Mouse (Mus musculus): ENCODE measurements around the gene Gm21958. TPM values are rescaled to one million over a fixed set of nuclear protein-coding genes. Genes with fewer than 3 reads are reported as not detected.
"Not testable (repeated sequence)": the region's sequence is repeated elsewhere in the genome, so short reads cannot be mapped to it uniquely, and the experiment has no call there.

The Gm21958 gene
- polyA plus RNA-seq, 1 experiment = not detected

DNA sequence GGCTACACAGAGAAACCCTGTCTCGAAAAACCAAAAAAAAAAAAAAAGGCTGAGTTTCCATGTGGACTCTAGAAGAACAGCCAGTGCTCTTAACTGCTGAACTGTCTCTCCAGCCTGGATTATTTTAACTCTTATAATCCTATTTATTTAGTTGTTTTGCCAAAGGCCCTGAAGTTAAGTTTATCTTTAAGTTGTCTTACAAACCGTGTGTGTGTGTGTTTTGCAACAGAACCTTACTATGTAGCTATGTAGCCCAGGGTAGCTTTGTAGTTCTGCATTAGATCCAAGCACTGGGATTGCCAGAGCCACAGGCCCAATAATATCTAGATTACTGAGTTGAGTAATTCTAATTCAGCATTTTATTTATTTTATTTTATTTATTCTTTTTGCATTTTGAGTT, 11.2 kb upstream of the Gm21958 start:
- WGBS = 81% methylated on average over 2 of the region's 2 CpGs
- no peak for DNase-seq (ENCODE audit: low read depth, low spot score)

DNA sequence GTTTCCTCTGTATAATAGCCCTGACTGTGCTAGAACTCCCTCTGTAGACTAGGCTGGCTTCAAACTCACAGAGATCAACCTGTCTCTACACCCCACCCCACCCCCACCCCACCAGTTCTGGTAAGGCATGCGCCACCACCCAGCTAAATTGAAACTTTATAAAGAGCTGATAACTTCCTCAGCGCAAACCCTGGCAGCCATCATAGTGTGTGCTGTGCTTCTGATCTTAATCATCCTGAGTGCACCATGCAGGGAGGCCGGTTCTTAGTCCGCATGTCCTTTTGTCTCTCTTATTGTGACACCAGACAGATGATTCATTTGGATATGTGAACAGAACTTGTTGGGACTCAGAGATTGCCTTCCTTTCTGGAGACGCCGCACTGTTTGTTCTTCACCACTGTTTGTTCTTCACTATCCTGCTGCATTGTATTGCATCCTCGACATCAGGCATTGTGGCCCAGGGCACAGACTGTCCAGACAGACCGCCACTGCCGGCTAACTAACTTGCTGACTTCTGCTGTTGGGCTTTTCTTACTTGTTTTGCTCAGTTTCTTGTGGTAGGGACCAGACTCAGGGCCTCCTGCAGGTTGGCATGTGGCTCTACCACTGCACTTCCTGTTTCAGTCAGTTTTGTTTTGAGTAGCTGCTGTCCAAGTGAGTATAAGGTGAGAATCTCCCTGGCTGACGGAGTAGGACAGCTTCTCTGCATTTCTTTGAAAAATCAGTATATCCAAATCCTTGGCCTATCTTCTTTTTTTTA, 9.8 kb upstream of the Gm21958 start:
- WGBS = 84% methylated on average over 10 of the region's 10 CpGs
- DNase-seq (ENCODE audit: low read depth, low spot score) = no peak

- WGBS = 80% methylated on average over 3 of the region's 3 CpGs
- no peak for DNase-seq (ENCODE audit: low read depth, low spot score)
Observed at GRCm38 (mm10) chr3:54718947-54719346, 4.8 kb upstream of the Gm21958 start.

GRCm38 (mm10) chr3:54717348-54717747, 3.2 kb upstream of the Gm21958 start:
- DNase-seq (ENCODE audit: low read depth, low spot score) = no peak
- 83% methylated on average over 6 of the region's 6 CpGs for WGBS

- DNase-seq (ENCODE audit: low read depth, low spot score) = no peak
- 78% methylated on average over 6 of the region's 6 CpGs for WGBS
Observed at GRCm38 (mm10) chr3:54715461-54715860, 1.3 kb upstream of the Gm21958 start.

- DNase-seq (ENCODE audit: low read depth, low spot score) = no peak
- WGBS = 80% methylated on average over 9 of the region's 9 CpGs
Observed at GRCm38 (mm10) chr3:54708972-54709371, 5.2 kb downstream of the Gm21958 start.

GRCm38 (mm10) chr3:54704106-54704505, 10.0 kb downstream of the Gm21958 start:
- 86% methylated on average over 8 of the region's 8 CpGs for WGBS
- not testable (repeated sequence) for DNase-seq (ENCODE audit: low read depth, low spot score)

GRCm38 (mm10) chr3:54699759-54700301, 14.3 kb downstream of the Gm21958 start:
- DNase-seq (ENCODE audit: low read depth, low spot score) = no peak
- 64% methylated on average over 5 of the region's 5 CpGs for WGBS

DNA sequence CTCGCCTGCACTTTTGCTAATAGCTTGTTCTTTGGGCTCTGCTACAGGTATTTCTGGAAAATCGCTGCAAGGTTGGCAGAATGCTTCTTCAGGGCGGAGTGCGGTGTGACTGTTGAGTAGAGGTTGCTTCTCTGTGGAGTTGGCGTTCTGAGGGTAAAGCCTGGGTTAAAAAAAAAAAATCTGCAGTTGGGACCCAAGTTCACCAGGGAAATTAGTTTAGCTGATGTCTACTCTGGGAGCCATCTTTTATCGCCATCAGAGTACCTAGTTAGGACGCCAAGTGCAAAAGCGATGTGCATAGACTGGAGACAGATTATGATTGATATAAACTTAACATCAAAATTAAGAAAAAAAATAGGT, 21.1 kb downstream of the Gm21958 start:
- no peak for DNase-seq (ENCODE audit: low read depth, low spot score)
- WGBS = 1% methylated on average over 8 of the region's 8 CpGs

GRCm38 (mm10) chr3:54692202-54693055, 21.7 kb downstream of the Gm21958 start, which contains the start of gene Supt20:
Gene Supt20, plus strand, starts transcription at chr3:54692807.
- 1% methylated on average over 65 of the region's 65 CpGs for WGBS
- peak; percentile 87 for DNase-seq (ENCODE audit: low read depth, low spot score)

DNA sequence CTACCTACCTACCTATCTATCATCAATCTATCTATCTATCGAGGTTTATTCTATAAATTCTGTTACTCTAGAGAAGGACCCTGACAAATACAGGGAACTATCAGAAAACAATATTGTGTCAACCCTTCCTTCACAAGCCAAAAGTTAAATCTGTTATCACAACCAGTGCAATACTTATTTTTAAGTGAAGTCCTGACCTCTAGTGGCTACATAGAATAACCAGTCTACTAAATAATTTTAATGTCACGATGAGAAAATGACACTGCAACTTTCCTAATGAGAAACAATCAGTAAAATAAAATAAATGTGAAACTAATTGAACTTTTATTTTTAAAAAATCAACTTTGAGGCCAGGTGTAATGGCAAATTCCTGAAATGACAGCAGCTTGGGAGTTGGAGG, 25.1 kb downstream of the Gm21958 start:
- DNase-seq (ENCODE audit: low read depth, low spot score) = no peak
- 27% methylated on average over 2 of the region's 2 CpGs for WGBS

DNA sequence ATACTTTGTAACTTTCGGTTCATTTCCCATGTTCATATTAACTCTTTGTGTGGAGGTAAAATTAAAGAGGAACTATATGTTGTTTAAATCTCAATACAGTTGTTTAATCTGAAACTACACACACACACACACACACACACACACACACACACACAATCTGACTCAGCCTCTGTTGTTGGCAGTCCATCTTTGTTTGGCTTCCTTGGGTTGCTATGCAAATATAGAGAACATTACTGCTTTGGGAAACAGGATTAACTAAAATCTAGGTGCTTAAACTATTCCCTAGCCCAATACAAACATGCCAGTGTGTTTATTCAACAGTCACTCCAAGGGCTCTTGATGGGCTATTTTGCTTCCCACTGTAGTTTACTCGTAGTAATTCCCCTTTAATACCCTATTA, 26.9 kb downstream of the Gm21958 start:
- DNase-seq (ENCODE audit: low read depth, low spot score) = no peak
- WGBS = 23% methylated on average over 2 of the region's 2 CpGs

DNA sequence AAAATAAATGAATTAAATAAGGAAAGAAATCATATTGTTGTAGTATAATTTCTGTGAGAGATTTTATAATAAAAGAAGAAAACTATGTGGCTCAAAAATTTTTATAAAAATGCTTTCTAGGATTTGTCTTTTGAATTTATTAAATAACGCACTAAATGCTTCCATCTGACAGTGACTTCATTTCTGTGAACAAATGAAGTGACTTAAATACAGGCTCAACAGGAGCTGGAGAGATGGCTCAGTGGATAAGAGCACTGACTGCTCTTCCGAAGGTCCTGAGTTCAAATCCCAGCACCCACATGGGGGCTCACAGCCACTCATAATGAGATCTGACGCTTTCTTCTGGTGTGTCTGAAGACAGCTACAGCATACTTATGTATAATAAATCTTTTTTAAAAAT, 29.0 kb downstream of the Gm21958 start:
- 94% methylated on average over 3 of the region's 3 CpGs for WGBS

GRCm38 (mm10) chr3:54681310-54682204, 32.6 kb downstream of the Gm21958 start:
- no peak for DNase-seq (ENCODE audit: low read depth, low spot score)
- 42% methylated on average over 6 of the region's 6 CpGs for WGBS

More for the DNA sequence above, 29.0 kb downstream of the Gm21958 start:
- no peak for DNase-seq (ENCODE audit: low read depth, low spot score)

DNA sequence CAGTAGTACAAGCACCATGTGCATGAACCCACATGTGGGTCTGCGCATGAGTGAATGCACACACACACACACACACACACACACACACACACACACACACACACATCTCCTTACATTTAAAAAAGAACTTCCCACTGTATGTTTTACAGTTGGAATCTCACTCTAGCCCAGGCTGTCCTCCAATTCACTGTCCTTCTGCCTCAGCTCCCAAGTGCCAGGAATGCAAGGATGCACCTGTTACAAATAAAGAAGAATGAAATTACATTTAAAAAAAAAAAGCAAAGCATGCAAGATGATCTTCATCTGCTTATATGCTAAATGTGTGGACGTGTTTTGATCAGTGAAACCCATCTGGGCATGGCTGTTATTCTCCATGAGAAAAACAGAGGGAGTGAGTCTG, 37.3 kb downstream of the Gm21958 start:
- WGBS = 82% methylated on average over 2 of the region's 2 CpGs
- DNase-seq (ENCODE audit: low read depth, low spot score) = no peak

GRCm38 (mm10) chr3:54672557-54673529, 41.3 kb downstream of the Gm21958 start:
- DNase-seq (ENCODE audit: low read depth, low spot score) = no peak
- WGBS = 31% methylated on average over 13 of the region's 13 CpGs

GRCm38 (mm10) chr3:54672111-54672510, 42.0 kb downstream of the Gm21958 start:
- no peak for DNase-seq (ENCODE audit: low read depth, low spot score)
- 68% methylated on average over 3 of the region's 3 CpGs for WGBS

DNA sequence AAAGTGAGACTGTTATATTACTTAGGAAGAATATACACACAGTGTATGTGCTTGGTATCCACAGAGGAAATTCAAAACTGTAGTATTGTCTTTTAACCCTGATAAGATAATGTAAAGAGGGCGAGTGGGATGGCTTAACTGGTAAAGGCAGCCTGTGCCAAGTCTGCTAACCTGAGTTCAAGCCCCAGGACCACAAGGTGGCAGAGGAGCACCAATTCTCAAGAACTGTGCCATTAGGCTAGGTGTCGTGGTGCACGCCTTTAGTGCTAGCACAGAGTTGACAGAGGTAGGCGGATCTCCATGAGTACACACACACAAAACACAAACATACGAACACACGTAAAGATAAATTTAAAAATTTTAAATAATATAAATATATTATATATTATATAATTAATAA, 44.6 kb downstream of the Gm21958 start:
- no peak for DNase-seq (ENCODE audit: low read depth, low spot score)
- 73% methylated on average over 6 of the region's 6 CpGs for WGBS
